Comparison of ENCODE assay signal across 9 mouse cellular contexts in the genomic region with DNA sequence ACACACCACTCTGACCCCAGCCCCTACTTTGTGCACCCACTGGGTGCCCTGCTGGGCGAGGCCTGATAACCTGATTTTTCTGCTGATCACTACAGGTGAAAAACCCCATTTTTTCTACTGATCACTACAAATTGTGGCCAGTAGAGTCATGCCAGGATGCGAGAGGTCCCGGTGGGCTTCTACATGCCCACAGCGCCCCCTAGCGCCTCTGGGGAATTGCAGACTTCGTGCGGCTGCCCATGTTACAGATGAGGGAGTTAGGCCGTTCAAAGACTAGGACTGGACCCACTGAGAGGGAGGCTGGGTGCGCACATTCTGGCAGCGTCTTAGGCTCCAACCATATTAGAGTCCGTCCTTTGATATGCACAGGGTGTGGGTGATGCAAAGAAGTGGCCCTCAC. TPM values are rescaled to one million over a fixed set of nuclear protein-coding genes. Genes with fewer than 3 reads are reported as not detected.
DNase-seq lines count a peak whose midpoint lies in the region; ATAC-seq and TF ChIP-seq lines count a peak whose summit lies in the region.
"Had no signal": no experiment of that assay in that cellular context is flagged by ENCODE, and none has a peak within 500 bp of the region (broad histone marks: within the 10 kb centered on the region; RNA-seq: fewer than 3 reads in every experiment).

No protein-coding gene starts in this region.

- TF ChIP-seq CTCF in gastrocnemius, adult 2 months (IDR thresholded peaks at IDR 0.05) = peak; percentile 65

- H3K4me1 ChIP-seq in forebrain, embryonic 15.5 days = peaks cover 14% of the 10 kb centered on the region
- H3K4me1 ChIP-seq in limb, embryonic 10.5 days = peaks cover 21% of the 10 kb centered on the region
- peaks cover 8% of the 10 kb centered on the region for H3K4me1 ChIP-seq in midbrain, embryonic 16.5 days (ENCODE audit: control insufficient read depth, insufficient read depth, low read length)

- peak overlapping the region; percentile 38; the same call in 1 of the 2 replicates for H3K4me3 ChIP-seq in gastrocnemius, adult 2 months
- H3K4me3 ChIP-seq in forebrain, embryonic 15.5 days = peak overlapping the region; percentile 17; the same call in 1 of the 2 replicates
- peak overlapping the region; percentile 36 for H3K4me3 ChIP-seq in limb, embryonic 10.5 days
- no peak overlapping the region for H3K4me3 ChIP-seq in midbrain, embryonic 16.5 days (ENCODE audit: low read depth, low read length)

- H3K27me3 ChIP-seq in forebrain, embryonic 15.5 days = peaks cover 9% of the 10 kb centered on the region; the same call in 1 of the 2 replicates
- peaks cover 28% of the 10 kb centered on the region for H3K27me3 ChIP-seq in limb, embryonic 10.5 days (ENCODE audit: low read depth, poor library complexity, severe bottlenecking)
- H3K27me3 ChIP-seq in midbrain, embryonic 16.5 days (ENCODE audit: control insufficient read depth, insufficient read depth, low read depth, low read length) = no peaks in the 10 kb centered on the region

- peak overlapping the region; percentile 24; the same call in 1 of the 2 replicates for H3K9ac ChIP-seq in forebrain, embryonic 15.5 days (replicated peaks)
- H3K9ac ChIP-seq in midbrain, embryonic 16.5 days (ENCODE audit: low read depth, low read length) = no peak overlapping the region

- peak; percentile 53 for DNase-seq in gastrocnemius, adult 2 months
- DNase-seq in gastrocnemius, postnatal 36 days = no peak
- DNase-seq in 3T3-L1 (ENCODE audit: low read depth, low spot score) = peak; percentile 26
- peak; percentile 16 for DNase-seq in brain, adult 2 months (ENCODE audit: low read depth, low spot score)
- DNase-seq in limb, embryonic 10.5 days (ENCODE audit: low spot score) = peak; percentile 85
- peak; percentile 68 for DNase-seq in thymus, postnatal 25 days

- H3K4me2 ChIP-seq in forebrain, embryonic 15.5 days (replicated peaks) = peak overlapping the region; percentile 44
- peak overlapping the region; percentile 36 for H3K4me2 ChIP-seq in midbrain, embryonic 16.5 days (ENCODE audit: low read length)

- no peak overlapping the region for H3K27ac ChIP-seq in gastrocnemius, adult 2 months
- H3K27ac ChIP-seq in forebrain, embryonic 15.5 days (replicated peaks) = no peak overlapping the region
- peak overlapping the region; percentile 56 for H3K27ac ChIP-seq in limb, embryonic 10.5 days
- no peak overlapping the region for H3K27ac ChIP-seq in midbrain, embryonic 16.5 days (ENCODE audit: low read length)

- H3K36me3 ChIP-seq in forebrain, embryonic 15.5 days = no peaks in the 10 kb centered on the region
- no peaks in the 10 kb centered on the region for H3K36me3 ChIP-seq in limb, embryonic 10.5 days
- no peaks in the 10 kb centered on the region for H3K36me3 ChIP-seq in midbrain, embryonic 16.5 days (ENCODE audit: control insufficient read depth, insufficient read depth, low read length)

- no peaks in the 10 kb centered on the region for H3K9me3 ChIP-seq in forebrain, embryonic 15.5 days
- no peaks in the 10 kb centered on the region for H3K9me3 ChIP-seq in limb, embryonic 10.5 days (replicated peaks)
- no peaks in the 10 kb centered on the region for H3K9me3 ChIP-seq in midbrain, embryonic 16.5 days (replicated peaks; ENCODE audit: control insufficient read depth, low read length, poor library complexity, severe bottlenecking)

- ATAC-seq in forebrain, embryonic 15.5 days (replicated peaks) = no peak
- ATAC-seq in midbrain, embryonic 16.5 days = no peak

- intact Hi-C loops in gastrocnemius, adult 2 months (cut with DNase I) = no loop called here
- intact Hi-C loops in gastrocnemius, postnatal 36 days (cut with DNase I) = no loop called here

- WGBS in forebrain, embryonic 15.5 days = 19% methylated on average over 11 of the region's 11 CpGs
- WGBS in limb, embryonic 10.5 days = 19% methylated on average over 11 of the region's 11 CpGs
- 32% methylated on average over 11 of the region's 11 CpGs for WGBS in midbrain, embryonic 16.5 days

RNA-seq across cellular contexts. Expression of a gene that starts 21.9 kb away (rescaled TPM):
- total RNA-seq in gastrocnemius, adult 2 months (2021) = 1 to 10 TPM in 1 of 2 experiments, not detected in 1; 3.5 TPM
- 1 to 10 TPM in 1 of 2 experiments, under 1 TPM in 1; 0.44 to 2.9 TPM for total RNA-seq in gastrocnemius, postnatal 36 days (2021)
- polyA plus RNA-seq in forebrain, embryonic 15.5 days (2015; fragmentation: Nextera tagmentation; extraction: Ambion mirVana) = not detected in 2 replicates
- not detected in 2 replicates for polyA plus RNA-seq in limb, embryonic 10.5 days (2016; fragmentation: Nextera tagmentation; extraction: Ambion mirVana)
- polyA plus RNA-seq in midbrain, embryonic 16.5 days (2015; fragmentation: Nextera tagmentation; extraction: Ambion mirVana) = not detected in 2 replicates
- polyA plus RNA-seq: liver, embryonic 16.5 days had no signal

Comparison
In these comparisons a context has a peak if more than half of its experiments do, and no peak if none do; other contexts are left out.
1. DNase-seq: peak in gastrocnemius, adult 2 months (single experiment), 3T3-L1 (single experiment), brain, adult 2 months (single experiment), limb, embryonic 10.5 days (single experiment) and thymus, postnatal 25 days (single experiment); none in gastrocnemius, postnatal 36 days (0 of 2).